Mouse (Mus musculus) heart, postnatal 0 days (tissue): ENCODE results near the gene Smg9.

ENCODE experiments used
- CTCF ChIP-seq: IDR thresholded peaks from 2 replicates; pipeline ENCODE4 v1.5.1; 2016; ENCODE audit warnings: antibody characterized with exemption, control low read depth, low read depth
- EP300 ChIP-seq: IDR thresholded peaks from 2 replicates; pipeline ENCODE4 v1.6.1; 2016; ENCODE audit warnings: antibody characterized with exemption, low read depth

DNA sequence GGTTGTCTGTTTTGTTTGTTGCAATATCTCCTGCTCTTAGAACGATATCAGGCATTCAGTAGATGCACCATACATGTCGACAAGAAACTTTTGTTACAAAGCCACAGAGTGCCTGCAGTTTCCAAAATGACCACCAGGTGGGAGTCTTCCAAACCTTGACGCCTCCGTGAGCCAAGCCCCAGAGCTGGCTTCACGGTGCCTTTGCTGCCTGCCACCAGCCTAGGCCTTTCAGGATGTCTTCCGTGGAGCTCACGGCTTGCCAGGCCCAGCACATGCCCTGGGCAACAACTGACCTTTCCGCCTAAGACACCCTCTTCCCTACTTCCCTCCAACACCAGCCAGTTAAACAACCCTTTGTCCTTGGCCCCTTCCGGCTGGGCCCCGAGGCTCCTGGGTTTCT lies 34.6 kb upstream of the Smg9 start:
- no peak for TF ChIP-seq EP300
- peak; percentile 84 for TF ChIP-seq CTCF
